Mouse (Mus musculus): ENCODE results near the gene Ttc24.

Ttc24 gene

DNA sequence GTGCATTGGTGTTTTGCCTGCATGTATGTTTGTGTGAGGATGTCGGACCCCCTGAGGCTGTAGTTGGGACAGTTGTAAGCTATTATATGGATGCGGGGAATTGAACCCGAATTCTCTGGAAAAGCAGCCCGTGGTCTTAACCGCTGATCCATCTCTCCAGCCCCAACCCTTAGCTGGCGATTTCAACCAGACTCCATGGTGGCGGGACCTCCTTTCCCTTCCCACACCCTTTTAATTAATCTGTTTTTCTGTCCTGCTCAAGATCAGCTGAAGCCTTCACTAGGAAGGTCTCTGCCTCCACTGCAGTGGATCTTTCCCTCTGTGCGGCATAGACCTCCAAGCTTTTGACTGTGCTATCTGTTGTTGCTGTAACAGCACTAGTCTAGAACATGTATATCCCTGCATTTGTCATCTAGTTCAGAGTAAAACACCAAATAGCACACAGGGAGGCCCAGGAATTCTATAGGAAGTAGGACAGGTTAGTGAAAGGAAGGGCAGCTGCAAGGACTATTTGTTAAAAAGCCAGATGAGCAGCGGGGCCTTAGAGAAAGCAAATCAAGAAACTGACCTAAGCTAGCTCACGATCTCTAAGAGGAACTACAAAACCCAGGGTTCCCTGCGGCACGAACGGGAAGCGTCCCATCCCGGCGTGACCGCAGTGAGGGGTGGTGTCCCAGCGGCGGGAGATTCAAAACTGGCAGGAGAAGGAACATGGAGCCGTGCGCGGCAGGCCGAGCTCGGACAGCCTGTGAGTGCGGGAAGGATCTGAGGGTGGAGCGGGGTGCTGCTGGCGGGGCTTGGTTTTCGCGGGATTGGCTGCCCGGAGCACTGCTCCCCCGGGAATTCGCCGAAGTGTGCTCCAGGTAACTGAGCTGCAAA lies 3.5 kb upstream of the Ttc24 start, which contains the start of gene Iqgap3:
Gene Iqgap3, plus strand, starts transcription at position 627 of the 879 bp plus-strand sequence.
- peak; percentile 92 for DNase-seq (ENCODE audit: low spot score)

DNA sequence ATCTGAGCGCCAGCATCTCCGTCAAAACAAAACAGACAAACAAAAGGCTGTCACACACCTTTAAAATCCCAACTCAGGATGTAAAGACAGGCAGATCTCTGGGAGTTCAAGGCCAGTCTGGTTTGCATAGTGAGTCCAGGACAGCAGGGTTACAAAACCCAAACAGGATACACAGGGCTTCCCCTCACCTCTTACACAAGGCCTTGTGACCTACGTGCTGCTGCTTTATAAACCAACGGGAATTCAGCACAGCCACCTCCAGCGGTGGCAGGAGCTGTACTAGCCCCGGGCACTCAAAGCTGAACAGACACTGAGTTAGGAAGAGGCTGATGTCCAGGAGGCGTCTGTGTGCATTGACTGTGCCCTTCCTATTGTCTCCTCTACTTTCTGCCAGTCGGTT lies 663 bp downstream of the Ttc24 start:
- no peak for DNase-seq (ENCODE audit: low spot score)

DNA sequence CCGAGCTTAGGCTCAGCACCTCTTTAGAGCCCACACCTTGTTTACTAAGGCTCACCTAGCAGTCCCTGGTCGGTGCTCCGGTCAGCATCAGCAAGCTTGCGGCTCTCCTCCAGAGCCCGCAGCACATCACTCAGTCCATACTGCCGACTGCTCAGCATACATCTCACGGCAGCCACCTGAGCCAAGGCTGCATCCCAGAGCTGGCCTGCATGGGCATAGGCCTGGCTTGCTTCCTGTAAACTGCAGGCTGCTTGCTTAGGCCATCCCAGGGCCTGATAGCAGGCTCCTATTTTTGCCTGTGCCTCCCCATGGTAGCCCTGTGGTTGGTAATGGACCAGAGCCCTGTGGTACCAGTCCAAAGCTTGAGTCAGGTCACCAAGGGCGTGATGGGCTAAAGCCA lies 3.3 kb downstream of the Ttc24 start:
- no peak for DNase-seq (ENCODE audit: low spot score)

DNA sequence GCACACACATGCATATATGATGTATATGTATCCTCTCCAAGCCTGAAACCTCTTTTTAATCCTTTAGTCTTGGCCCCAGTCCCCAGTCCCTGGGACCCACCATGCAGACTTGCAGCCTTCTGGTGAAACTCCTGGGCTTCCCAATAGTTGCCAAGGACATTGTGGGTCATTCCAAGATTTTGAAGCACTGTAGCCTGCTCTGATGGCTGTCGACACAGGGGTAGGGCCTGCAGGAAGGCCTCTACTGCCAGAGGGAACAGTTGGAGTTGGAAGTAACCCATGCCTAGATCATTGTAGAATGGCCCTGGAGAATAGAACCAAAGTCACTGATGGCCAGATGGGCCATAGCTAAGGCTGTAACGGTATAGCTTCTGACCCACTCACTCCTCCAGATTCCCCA lies 3.8 kb downstream of the Ttc24 start:
- no peak for DNase-seq (ENCODE audit: low spot score)

DNA sequence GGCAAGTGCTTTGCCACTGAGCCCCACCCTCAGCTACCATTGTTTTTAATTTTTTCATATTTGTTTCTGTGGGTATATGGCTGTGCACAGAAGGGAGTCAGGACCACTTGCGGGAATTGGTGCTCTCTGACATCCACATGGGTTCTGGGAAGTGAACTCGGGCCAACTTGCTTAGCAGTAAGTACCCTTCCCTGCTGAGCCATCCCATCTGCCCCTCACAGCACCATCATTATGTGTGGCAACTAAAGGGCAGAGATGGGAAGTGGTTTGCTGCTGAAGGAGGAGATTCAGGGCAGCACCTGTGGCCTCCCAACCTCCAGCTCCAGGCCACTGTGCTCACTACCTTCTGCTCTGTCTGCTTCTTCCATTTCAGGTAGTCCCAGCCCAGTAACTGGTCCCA lies 4.5 kb downstream of the Ttc24 start:
- DNase-seq (ENCODE audit: low spot score) = no peak

DNA sequence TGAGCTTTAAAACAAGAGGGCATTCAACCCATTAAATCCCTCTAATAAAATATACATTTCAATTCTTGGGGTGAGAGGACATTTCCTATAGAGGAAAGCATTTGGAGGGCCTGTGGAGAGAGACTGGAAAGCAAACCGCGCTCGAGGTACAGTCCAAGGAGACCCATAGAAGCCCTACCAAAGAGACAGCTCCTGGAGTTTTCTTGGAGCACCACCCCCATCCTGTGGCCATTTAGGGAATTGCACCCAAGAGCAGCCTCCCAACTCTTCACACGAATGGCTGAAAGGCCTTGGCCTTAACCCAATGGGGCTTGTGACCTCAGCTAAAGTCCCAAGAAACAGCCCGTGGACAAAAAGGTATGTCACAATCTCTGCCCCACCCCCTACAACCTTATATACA lies 6.3 kb downstream of the Ttc24 start:
- DNase-seq (ENCODE audit: low spot score) = peak; percentile 86

DNA sequence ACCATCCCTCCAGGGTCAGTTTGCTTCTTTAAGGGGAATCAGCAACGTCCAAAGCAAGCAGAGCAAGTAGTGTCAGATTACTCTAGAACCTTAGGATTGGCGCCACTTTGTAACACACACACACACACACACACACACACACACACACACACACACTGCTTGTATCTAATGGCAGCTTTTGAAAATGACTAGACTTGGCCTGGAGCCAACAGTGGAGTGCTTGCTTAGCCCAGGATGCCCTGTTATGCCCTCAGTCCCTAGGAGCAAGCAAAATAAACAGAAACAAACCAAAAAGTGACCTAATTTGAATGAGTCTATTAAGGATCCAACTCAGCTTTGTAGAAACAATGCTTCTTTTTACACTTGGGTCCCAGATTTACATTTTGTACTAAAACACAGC lies 9.7 kb downstream of the Ttc24 start:
- DNase-seq (ENCODE audit: low spot score) = peak; percentile 75

DNA sequence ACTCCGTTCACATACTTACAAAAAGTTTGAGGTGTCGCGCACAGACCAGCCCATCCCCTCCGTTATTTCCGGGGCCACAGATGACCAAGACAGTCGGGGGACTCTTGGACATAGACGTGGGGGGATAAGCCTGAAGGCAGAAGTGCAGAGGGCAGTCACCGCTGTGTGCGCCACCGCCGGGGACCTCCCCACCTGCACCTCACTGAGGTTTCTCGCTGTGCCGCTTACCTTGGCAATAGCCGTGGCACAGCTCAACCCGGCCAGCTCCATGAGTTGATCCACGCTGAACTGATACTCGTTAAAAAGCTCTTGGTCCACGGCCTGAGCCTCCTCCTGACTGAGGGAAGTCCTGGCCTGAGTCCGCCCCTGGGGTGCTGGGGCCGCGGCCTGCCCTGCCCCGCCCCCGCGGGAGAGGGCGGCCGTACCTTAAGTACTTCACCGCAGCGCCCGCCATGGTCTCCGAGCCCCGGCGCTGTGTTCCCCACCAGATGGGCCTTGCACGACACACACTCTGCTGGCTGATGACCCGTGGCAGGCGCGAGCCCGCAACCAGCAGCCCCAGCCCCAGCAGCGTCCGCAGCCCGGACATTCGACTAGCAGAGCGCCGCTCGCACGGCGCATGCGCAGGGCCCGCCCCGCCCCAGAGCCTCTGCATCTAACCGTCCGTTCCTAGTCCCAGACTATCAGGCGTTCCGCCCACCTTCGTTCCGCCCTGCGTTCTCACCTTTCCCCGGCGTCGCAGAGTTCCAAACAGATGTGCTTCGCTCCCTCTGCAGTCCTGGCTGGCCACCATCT lies 20.0 kb downstream of the Ttc24 start, which contains the start of gene Naxe:
Gene Naxe, minus strand, starts transcription at position 594 of the 795 bp plus-strand sequence.
- peak; percentile 85 for DNase-seq (ENCODE audit: low spot score)

DNA sequence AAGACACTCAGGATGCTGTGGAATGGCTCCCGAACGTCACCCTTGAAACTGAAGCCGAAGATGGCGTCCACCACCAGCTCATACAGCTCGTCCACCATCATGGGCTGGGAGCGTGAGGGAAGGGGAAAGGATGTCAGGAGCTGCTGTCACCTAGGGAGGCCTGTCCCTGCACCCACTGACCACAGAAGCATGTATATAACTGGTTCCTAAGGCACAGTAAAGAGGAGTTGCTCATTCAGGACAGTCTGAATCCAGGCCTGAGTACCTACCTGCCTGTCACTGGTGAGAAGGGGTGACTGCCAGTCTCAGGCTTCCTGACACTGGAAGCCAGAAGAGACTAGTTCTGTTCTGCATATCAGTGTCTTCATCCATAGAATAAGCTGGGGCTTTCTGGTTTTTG lies 21.1 kb downstream of the Ttc24 start:
- no peak for DNase-seq (ENCODE audit: low spot score)

DNA sequence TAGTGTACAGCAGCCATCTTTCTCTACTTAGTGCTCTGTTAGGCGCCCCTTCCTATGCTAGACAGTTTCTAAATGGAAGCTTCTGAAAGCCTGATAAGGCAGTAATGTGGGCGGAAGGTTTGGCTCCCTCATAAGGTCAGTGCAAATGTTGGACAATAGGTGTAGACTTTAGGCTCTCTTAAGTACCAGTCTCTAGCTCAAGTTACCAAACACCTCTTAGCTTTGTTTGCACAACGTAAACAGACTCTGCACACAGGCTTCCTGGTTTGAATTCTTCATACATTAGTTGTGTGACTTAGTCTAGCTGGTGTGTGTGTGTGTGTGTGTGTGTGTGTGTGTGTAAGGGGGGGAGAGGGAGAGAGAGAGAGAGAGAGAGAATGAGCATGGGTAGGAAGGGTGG lies 28.6 kb downstream of the Ttc24 start:
- DNase-seq (ENCODE audit: low spot score) = peak; percentile 76

DNA sequence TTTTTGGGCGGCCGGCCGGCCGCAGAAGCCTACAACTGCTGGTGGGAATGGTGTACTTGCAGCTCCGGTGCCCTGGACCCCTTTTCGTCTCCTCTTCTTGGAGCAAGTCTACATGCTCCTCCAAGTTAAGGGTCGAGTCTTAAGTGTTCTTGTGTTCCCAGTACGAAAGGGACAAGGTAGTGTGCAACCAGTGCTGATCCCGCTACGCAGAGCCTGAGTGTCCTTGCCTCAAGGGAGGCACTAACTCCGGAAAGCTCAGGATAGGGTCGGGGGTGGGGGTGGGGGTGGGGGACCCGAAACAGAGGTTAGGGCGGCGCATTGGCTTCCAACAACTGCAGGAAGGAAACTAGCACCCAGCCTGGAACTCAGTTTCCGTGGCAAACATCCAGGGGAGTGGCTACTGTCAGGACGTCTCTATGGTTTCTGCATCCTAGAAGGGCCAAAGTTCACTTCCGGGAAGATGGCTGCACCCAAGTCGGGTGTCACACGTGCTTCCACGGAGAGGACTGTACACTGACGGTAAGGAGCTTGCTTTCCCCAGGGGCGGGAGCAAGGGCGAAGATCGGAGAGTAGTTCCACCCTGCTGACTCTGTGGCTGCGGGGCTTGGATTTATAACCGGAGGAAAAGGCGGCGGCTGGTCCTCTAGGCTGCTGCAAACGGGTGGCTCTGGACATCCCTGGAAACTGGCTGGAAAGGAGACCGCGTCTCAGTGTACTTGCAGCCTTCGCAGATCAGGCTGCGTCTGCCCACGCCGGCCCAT lies 35.3 kb downstream of the Ttc24 start, which contains the start of gene Gpatch4:
Gene Gpatch4, plus strand, starts transcription at position 448 of the 761 bp plus-strand sequence.
- peak; percentile 94 for DNase-seq (ENCODE audit: low spot score)

DNA sequence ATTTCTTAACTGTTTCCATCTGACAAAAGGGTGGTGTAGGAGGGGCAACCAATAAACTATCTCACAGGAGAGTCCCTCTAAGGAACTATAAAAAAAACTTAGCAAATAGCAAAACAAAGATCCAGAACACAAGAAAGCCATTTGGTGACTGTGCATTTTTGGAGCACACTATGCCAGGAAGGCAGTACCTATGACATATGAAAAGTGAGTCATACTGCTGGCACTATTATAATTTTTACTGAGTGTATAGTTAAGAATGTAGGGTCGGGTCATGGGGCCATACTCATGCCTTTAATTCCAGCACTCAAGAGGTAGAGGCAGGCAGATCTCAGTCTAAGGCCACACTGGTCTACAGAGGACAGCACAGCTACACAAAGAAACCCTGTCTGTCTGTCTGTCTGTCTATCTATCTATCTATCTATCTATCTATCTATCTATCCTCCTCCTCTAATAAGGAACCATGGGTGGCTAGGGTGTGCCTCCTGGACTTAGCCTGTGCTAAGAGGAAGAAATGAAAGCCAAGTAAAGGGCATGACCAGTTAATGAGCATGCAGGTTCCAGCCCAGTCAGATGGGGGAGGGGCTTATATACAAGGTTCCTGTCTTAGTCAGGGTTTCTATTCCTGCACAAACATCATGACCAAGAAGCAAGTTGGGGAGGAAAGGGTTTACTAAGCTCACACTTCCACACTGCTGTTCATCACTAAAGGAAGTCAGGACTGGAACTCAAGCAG lies 42.4 kb downstream of the Ttc24 start:
- DNase-seq (ENCODE audit: low spot score) = no peak

DNA sequence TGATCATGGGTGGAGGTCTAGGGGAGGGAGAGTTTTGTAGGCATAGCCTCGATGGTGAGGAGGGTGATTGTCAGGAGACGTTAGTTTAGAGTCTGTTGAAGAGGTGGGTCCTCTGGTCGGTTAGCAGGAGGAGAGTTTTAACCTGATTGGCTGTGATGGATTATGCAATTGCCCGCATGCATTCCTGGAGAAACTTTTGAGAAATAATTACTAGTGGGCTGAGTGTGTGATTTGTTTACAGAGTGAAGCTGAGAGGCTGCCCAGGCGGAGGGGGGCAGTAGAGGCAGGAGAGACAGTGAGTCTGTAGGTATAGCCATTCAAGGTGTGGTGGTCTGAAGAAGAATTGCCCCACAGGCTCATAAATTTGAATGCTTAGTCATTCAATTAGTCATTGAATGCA lies 44.6 kb downstream of the Ttc24 start:
- DNase-seq (ENCODE audit: low spot score) = peak; percentile 67

DNA sequence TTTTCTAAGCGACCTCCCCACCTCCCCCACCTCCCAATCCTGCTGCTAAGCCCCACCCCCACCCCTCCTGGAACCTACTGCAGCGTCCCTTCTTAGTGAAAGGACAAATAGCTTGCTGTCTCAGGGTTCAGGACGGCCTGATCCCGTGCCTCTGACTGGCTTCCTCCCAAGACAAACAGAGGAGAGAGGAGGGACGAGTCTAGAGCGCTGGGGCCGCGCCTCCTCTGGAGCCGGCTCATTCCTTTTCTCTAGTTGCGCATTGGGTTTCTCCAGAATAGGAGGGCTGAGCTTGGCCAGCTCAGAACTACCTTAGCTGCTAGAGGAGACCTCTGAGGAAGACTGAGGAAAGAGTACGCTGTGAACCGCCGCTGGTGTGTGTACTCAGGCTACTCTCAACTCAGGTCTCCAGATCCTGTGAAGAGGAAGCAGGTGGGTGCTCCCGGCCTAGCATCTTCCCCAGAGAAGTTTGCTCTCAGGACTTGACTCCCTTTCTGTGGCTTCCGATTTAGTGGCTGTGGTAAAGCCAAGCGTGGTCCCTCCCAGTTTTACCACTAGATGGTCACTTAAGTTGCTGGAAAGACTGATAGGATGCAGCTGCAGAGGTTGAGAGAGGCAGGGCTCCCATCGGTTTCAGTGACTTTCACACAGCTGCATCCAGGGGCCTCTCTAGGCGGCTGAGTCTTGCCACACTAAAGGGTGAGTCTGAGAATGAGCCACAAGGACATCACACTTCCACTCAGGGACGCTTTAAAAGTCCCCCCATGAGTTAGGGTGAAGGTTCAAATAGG lies 47.3 kb downstream of the Ttc24 start:
- DNase-seq (ENCODE audit: low spot score) = peak; percentile 87

DNA sequence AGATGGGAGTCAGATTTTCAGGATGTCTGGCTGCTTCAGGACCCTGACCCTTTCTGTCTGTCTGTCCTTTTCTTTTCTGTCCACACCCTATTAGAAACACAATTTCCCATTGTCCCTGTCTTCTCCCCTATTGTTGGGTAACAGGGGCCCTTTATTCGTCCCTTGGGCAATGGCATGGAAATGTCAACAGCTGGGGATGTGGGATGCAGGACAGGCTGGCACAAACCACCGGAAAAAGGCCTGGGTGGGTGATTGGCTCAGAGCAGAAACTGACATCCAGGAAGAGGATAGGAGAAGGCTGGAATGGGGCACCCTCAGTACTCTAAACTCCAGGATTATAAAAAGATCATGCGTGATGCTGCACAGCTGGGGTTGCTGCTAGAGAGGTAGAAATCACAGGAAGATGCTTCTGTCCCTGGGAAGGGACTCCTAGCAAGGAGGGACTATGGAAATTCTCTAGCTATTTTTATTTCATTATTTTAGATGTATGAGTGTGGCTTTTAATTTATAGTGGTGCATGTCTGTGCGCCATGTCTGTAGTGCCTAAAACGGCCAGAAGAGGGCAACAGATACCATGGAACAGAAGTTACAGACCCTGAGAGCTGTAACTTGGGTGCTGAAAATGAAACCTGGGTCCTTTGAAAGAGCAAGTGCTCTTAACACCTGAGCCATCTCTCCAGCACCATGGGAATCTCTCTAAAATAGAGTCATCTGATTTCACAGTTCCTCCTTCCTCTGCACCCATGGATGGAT lies 50.5 kb downstream of the Ttc24 start, which contains the start of gene Hapln2:
Gene Hapln2, minus strand, starts transcription at position 150 of the 753 bp plus-strand sequence.
- no peak for DNase-seq (ENCODE audit: low spot score)

DNA sequence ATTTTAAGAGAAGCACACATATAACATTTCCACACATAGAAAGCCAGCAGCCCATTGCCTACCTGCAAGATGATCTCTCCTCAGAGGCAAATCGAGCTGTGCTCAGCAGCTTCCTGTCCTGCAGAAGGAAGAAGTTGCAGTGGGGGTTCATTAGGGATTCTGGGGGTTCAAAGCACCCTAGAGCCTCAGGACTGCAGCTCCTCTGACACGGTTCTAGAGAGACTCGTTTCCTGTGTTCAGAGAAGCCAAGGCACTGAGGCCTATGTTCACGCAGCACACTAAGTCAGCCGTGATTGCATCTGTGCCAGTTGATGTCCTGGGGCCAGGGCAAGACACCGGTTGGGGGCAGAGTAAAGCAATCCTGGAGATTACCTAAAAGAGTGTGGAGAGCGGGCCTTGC lies 51.3 kb downstream of the Ttc24 start:
- no peak for DNase-seq (ENCODE audit: low spot score)

DNA sequence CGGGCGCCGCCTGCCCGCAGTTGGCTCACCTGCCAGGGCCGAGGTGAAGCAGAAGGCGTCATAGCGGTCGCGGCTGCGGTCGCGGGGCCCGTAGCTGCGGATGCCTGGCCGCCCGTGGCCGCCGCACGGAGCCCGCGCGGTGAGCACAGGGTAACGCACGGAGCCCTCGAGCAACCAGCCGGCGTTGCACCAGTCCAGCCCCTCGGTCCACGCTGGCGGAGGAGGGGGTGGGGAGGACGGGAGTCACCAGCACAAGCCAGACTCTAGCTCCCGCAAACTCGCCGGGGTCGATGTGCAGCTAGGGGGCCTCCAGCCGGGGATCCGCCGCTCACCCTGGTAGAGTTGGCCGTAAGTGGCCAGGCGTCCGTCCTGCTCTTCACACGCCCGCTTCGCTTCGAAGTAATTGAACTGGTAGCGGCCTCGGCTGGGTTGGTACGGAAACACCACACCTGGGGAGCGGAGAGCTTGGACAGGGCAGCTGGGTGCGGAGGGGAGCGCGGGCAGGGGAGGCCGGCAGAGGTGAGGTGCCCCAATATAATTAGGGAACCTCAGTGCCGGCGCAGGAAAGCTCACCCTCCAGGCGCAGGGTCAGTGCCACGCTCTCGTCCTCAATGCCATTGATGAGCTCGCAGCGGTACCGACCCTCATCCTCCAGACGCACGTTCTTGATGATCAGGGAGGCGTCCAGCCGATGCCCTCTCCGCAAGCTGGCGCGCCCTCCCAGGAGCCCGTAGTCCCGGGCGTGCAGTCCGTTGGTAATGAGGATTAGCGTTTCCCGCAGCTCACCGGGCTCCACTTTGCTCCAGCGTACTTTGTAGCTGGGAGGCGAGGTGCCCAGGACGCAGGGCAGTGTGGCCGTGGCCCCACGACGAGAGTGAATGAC lies 54.7 kb downstream of the Ttc24 start:
- no peak for DNase-seq (ENCODE audit: low spot score)

DNA sequence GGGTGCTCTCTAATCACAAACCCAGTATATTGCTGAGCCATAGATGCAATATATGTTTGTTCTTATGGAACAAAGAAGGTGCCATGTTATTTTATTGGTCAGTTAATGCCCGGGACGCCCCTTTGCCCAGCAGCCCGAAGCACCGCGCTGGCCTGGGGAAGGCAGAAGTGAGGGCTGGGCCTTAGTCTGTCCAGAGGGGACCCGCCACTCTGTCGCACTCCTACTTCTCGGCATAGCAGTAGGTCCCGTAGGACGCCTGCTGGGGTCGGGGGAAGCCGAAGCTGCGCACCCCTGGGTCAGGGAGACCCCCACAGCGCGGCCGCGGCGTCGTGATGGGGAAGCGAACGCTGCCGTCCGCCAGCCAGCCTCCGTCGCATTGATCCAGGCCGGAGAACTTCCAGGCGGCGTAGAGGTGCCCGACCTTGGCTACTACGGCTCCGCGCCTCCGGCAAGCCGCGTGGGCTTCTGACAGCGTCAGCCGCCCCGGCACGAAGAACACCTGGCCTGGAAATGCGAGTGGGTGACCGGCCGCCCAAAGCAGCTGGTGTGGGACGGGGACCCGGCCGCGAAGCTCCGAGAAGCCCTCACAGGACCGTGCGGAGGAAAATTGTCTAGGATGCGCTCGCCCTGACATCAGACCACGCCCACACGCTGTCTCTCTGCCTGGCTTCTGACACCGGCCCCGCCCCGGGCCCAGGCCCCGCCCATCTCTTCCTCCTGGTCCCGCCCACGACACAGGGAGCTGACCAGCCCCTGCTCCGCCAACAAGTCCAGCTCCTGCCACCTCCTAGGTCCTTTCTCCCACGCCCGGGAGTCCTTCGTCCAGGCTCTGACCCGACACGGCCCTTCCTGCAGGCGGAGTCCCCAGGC lies 55.5 kb downstream of the Ttc24 start:
- peak; percentile 94 for DNase-seq (ENCODE audit: low spot score)
